Mouse (Mus musculus) frontal cortex, postnatal 25 days (tissue): ENCODE results near the gene Mark3.
A peak's percentile ranks its signal among the peaks of the same experiment; 100 is the strongest.

Source experiments
- DNase-seq, 2 experiments: peaks; one replicate each; pipeline ENCODE4 v3.0.0; 2022; ENCODE audit warnings: low spot score in 2 of 2

Gene Mark3

DNA sequence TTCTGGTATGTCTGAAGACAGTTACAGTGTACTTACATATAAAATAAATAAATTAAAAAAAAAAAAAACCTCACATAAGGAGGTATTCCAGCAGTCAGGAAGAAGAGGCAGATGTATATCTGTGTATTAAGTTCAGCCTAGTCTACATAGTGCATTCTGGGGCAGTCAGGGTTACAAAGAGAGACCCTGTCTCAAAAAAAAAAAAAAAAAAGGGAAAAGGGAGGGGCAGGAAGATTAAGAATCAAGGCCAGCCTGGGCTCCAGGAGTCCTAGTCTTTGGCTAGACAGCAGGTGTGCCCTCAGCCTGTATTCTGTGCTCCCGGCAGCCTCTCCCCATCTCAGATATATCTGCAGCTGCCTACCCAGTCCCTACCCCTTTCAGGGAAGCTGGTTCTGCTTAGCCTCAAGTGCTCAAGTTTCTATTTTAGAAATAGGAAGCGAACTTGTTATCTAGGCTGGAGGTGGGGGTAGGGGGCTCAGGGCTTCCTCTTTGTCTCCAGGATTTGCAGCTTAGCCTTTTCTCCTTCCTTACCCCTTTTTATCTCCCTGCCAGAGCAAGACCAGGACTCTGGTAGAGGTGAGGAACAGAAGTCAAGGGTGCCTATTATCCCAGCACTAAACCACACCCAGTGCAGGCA, 100.6 kb downstream of the Mark3 start:
- no peak for DNase-seq

DNA sequence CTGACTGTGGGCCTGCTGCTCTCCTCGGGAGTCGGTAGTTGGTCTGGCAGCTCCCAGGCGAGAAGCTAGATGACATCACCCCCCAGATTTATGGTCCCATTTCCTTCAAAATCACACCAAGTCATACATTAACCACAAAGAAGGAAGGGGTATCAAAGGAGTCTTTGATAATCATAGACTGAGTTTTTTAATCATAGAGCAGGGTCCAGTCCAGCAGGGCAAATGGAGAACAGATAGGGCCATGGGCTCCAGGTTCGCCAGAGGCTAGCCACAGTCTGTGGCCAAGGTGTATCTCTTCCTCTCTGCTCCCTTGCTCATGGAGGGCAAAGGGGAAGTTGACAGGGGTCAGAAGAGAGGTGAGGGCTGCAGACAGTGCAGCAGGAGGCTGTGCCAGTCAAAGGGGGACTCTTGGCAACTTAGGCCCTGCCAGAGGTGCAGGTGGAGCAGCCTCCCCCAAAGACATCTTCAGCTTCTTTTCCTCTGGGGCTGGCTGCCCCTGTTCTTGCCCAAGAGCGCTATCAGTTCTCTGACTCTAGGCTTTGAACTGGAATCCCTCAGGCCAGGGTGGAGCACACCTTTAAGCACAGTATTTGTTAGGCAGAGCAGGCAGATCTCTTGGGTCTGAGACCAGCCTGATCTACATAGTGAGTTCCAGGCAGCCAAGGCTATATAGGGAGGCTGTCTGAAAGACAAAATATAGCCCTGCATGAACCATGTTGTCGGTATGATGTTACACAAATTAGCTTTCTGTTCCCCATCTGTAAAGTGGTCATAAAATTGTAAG, 101.7 kb downstream of the Mark3 start:
- no peak for DNase-seq

DNA sequence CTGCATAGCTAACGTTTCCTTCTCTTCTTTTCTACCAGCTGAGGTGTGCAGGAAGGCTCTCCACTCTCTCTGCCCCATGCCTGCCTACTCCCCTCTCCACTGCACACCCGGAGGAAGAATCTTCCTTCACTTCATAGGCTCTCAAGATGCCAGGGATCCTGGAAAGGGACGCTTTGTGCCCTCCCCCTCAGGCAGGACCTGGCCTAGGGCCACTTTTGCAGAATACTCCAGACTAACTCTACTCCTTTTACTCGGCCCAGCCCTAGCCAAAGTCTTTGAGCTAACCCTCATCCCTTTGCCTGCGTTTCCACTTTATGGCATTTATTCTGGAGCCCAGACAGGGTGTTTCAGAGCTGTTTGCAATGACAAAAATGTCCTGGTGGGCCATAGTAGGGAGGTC, 103.1 kb downstream of the Mark3 start:
- peak in 1 of 2 experiments; percentile 14 for DNase-seq

DNA sequence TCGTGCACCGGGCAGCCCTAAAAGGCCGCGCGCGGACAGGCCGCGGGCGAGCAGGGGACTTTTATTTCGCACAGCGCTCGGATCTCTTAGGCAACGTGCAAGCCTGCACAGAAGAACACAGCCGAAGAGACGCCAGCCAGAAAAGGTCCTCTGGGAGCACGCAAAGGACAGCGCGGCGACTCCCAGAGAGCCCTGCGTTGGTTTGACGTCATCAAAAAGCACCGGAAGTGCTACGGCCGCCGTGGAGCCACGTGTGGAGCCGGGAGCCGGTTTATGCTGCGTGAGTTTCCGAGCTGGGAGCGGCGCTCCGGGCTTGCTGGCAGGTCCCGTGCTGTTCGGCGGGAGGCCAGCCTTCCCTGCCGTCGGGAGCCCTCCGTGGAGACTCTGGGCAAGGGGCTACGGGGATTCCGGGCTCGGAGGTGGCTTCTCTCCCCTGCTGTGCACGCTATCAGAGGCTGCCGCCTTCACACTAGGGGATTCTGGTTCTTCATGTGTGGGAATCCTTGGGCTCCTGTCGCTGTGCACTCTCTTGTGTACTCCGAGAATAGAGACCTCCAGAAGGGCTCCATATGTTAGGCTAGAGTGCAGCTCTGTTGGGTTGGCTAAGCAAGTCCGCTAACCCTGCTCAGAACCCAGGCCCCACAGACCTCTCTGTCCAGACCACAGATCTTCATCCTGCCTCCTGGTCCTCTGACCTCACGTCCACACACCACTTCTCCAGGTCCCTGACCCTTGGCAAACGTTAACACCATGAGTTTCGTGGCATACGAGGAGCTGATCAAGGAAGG, 103.8 kb downstream of the Mark3 start, which contains the start of gene Trmt61a:
TSS of gene Trmt61a (plus strand) at position 224 of the 788 bp plus-strand sequence.
- DNase-seq, result peak; percentile 79 to 82

DNA sequence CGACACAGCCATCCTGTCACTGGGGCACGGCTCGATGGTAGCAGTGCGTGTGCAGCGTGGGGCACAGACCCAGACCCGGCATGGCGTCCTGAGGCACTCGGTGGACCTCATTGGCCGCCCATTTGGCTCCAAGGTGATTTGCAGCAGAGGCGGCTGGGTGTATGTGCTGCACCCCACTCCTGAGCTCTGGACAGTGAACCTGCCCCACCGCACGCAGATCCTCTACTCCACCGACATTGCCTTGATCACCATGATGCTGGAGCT, 104.3 kb downstream of the Mark3 start:
- DNase-seq, result no peak

DNA sequence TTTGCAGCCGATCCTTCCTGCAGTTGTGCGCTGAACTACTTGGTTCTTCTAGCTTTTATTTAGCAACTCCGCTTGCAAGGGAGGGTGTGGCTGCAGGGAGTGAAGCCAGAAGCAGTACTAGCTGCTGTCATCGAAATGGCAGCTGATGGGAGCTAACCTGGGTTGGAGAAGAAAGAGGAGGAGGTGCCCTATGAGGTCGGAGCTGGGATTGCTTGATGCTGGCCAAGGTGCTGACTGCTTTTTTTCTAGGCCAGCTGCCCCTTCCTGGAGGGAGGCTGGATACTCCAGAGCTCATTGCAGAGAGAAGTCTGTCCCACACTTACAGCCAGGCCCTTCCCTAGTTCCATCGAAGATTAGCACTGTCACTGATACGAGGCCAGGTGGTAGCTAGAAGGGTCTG, 104.7 kb downstream of the Mark3 start:
- no peak for DNase-seq

DNA sequence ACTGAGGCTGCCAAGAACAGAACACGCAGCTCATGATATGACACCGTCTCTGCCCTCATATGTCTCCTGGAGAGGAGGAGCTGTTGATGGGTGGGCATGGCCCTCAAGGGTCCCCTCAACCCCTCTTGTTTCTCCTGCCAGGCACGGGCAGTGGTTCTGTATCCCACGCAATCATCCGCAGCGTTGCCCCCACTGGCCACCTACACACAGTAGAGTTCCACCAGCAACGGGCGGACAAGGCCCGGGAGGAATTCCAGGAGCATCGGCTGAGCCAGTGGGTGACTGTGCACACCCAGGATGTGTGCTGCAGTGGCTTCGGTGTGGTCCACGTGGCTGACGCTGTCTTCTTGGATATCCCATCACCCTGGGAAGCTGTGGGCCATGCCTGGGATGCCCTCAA, 106.3 kb downstream of the Mark3 start:
- DNase-seq, result no peak

DNA sequence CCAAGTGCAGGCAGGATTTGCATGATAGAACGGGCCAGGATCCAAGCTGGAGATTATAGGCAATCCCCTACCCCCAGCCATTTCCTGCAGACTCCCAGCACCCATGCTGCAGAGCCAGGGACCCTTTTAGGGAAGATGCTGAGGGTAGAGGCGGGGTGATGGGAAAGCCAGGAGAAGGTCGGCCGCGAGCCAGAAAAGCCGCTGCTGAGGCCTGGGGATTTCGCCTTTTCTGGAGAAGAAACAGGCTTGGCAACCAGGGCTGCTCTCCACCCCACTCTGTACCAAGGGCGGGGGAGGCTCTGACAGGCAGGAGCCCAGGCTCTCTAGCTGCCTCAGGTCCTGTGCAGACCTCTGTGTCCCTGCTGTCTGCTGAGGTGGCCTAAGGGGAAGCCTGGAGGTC, 107.0 kb downstream of the Mark3 start:
- no peak for DNase-seq

DNA sequence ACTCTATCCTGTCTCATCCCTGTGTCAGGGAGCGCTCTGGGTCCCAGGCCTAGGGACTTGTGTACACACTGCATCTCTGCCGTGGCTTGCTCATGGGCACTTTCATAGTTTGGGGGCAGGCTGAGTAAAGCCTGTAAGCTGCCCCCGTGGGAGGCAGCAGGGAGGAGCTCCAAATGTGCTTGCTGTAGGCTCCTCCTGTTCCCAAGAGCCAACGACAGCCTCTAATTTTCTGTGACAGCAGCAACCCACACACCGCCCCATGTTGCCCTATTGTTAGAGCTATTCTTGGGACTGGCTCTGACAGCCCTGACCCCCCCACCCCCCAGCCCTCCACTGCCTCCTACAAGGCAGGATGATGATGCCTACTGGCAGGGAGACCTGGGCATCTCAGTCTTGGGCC, 107.7 kb downstream of the Mark3 start:
- no peak for DNase-seq

DNA sequence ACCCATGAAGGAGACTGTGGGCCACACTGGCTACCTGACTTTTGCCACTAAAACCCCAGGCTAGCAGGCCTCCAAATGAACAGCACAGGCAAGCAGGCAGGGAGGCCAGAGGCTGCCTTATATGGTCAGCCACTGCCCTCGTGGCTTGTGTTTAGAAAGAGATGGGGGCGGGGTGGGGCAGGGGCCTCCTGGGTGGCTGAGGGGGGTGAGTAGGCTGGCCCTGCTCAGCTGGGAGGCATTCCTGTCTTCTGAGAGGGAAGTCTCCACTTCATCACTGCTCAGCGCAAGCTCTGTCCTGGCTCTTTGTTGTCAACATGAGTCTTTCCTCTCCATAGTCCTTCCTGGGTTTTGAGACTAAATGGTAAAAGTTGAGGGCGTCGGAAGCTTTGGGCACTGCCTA, 108.5 kb downstream of the Mark3 start:
- DNase-seq, result no peak

DNA sequence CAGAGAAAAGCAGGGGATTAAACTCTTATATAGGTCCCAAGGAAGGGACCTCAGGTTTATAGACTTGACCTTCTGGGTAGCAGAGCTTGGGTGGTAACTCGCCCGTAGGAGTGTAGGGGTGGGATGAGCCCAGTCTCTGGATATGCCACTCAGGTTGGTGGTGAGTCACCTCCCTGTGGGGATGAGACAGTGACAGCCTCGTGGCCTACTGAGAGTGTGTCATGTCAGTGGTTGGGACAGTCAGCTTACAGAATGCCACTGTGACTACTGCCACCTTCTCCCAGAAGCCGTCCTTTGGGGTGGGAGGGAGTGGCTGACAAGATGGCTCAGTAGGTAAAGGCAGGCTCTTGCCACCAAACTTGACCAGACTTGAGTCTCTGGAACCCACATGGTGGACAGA, 112.1 kb downstream of the Mark3 start:
- DNase-seq, result no peak

DNA sequence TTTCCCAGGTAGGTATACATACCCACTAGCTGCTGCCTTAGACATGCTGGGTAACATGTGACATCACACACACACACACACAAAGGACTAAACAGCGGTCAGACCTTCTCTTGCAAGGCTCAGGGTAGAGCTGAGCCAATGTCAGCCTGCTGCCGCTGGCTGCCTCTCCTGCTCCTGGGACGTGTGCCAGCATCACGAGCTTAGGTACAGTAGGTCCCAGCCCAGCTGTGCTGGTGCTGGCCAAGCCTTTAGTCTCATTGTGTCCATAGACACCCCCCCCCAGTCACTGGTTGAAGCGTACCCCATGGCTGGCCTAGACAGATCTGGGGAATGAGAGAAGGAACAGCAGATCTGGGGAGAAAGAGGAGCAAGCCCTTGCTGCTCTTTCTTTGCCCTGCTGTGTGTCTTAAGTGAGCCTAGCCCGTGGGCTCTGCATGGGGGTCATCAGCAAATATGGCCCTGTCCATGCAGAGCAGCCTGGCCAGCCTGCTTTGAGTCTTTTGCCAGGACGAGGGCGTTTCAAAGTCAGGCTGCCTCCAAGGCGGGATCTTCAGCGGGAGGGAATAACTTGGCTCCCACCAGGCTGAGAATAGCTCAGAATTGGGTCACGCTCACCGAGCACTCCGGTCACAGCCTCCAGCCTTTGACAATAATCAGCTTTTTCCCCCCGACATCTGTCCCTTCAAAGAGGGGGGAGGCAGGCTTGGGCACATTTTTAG, 113.2 kb downstream of the Mark3 start:
- no peak for DNase-seq

DNA sequence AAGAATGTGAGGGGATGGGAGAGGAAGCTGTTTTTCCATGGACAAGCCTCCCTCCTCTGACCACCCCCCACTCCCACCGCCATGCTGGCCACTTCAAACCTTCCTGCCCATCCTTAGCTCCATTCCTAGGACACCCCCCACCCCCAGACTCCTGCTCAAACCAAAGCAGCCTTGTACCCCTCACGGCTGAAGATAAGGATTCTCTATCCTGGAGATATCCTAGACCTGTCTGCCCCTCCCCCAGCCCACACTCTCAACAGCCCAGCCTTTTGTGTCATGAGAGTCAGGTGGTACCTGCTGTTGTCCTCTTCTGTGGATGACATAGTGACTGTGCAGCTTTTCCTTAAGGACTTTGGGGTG, 113.7 kb downstream of the Mark3 start:
- no peak for DNase-seq

DNA sequence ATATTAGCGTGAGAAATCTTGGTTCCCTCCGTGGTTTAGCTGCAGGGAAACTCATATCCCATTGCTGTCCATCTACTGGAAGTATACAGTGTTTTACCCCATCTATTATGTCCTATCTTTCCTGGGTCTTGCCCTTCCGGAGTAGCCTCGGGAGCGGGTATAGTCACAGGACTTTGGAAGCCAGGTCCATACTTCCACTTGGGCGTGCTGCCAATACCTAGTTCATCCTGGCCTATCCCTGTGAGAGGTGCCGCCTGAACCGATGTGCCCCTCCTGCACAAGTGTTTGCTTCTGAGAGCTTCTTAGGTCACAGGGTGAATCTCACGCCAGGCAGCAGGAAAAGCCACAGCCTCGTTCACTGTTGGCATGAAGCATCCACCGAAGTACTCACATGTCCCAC, 115.1 kb downstream of the Mark3 start:
- DNase-seq, result no peak

DNA sequence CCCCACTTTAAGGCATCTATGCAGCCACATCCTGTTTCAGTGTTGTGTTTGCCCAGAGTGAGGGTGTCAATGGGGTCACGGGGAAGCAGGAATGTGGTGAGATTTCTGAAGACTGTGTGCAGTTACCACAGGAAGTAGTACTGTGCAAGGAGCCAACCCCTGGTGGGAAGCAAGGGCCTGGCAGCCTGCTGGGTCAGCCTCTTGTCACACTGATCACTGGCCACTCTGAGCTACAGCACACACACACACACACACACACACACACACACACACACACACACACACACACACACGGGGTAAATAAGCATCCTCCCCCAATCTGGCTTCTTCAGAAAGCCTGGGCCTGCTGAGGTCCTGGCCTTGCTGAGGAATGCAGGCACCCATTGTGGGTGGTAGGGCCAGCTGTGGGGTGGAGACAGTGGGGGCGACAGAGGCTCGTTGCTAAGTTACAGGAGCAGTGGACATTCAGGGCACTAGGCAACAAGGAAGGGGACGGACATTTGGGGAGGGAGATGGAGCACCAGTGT, 117.1 kb downstream of the Mark3 start:
- DNase-seq, result no peak

DNA sequence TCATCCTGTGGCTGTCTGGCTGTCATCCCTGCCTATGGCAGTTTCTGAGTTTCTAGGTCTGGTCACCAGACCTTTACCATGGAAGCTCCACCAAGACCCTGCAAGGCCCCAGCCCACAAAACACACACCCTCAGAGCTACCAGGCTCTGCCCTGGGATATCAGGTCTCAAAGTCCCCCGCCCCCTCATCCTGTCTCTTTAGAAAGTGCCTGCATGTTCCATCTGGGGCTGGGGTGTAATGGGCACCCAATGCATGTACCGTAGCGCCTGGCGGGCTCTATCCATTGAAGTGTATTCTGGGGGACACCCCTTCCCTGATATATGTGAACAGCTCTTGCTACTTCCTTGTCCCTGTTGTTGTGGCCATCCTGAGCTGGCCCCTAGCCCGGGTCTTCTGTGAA, 118.6 kb downstream of the Mark3 start:
- DNase-seq, result no peak

DNA sequence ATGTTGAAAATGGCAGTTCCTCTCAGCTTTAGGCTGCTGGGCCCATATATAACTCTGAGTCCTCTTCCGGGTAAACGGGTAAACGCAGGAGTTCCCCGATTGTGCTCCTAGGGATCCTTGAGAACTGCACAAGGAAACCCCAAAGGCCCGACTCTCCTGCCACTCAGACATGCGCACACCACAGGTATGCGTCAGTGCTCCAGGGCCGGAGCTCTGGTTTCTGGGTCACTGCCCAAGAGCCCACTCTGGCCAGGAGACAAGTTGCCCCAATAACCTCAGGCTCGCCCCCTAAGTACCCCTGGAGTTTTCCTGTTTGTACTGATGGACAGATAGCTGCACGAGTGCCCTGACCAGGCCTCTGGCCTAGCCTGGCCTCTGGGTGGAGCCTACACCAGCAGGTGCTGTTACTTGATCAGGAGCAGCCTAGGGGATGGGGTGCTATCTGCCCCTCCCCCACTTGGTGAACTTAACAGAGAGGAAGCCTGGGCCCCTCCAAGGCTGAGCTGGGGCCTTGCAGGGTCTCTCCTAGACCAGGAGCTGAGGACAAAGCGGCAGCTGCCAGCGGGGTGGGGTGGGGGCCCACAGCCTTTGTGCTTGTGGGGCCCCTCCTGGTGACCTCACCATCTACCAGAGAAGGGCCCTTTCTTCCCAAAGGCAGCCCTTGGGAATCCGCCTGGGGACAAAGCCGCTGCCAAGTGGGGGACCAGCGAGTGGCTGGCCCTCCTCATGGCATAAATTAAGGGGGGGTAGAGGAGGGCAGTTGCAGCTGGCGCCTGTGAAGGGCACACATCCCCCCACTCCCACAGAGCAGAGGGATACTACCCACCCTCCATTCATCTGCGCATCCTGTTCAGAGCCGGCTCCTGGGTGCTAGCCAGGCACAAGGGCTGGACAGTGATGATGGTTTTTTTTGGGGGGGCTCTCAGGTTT, 119.3 kb downstream of the Mark3 start:
- DNase-seq, result peak in 1 of 2 experiments; percentile 61

DNA sequence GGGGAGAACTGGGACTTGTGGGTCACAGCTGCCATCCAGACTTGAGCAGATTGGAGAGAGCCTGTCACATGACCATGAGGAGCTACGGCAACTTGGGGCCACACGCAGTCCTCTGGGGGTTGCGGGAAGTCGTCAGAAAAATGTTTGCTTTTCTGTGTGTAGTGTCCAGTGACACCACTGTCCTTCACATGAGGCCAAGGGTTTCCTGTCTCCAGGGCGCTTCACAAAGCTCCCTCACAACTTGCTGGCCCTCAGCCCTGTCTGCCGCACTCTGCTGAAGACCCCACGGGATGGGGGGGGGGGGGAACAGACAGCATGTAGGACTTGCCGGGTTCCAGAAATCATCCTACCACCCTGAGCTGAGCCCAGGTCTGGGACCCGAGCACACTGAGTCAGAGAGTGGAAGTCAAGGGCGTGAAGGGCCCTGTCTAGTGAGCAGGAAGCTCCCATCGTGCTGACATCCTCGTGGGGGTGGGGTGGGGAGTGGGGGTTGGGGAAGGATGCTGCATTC, 120.0 kb downstream of the Mark3 start:
- DNase-seq, result no peak

DNA sequence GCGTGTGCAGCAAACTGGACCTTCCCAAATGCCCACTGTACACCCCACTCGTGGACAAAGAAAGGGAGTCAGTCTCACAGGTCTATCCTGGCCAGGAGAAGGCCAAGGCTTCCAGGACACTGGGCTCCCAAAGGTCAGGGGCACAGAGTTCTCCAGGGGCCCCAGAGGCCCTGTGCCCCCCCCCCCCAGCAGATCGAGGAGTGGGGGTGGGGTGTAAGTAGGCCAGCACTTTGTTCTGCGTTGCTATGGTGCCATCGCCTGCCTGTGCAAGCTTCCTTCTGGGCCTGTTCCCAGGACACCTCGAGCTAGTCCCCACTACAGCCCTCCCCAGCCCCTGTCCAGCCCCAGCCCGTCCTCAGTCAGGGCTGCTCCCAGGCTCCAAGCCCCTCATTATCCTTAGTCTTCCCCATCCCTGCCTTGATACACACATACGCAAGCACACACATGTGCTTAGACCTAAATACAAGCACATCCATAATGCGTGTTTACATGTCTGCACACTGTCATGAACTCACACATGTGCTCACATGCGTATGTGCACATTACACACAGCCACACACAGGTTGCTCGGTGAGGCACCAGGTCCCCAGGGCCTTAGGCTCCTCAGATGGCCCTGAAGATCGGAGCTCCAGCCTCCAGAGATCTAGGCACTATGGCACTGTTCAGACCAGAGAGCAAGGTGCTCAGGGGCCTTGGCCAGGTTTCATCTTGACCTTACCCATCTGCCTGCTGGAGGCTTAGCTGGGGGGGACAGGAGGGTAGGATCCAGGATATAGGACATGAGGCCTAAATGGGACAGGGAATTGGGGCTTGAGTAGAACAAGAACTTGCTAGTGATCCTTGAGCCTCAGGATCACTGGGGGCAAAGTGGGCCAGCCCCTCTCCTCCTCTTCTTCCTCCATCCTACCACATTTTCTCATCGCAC, 120.8 kb downstream of the Mark3 start:
- no peak for DNase-seq

DNA sequence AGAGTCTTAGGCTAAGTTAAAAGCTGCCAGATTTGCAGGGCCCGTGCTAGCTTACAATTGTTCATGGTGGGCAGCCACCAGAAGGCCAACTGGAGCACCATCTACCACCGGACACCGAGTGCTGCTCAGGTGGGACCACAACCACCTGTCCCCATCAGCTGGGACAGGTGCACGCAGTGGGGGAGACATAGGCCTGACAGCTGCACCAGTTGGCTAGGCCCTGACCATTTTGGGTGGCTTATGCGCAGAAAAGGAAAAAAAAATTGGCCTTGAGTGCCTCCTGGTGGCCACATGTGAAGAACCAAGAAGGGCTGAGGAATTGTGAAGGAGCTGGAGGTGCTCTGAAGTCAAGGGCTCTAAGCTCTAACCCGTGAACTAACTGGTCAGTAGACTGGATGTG, 121.9 kb downstream of the Mark3 start:
- DNase-seq, result peak; percentile 59 to 71
